Mouse (Mus musculus) layer of hippocampus, adult 9-10 months (tissue): ENCODE measurements around the gene Gm28047.
"Not testable (repeated sequence)": the region's sequence is repeated elsewhere in the genome, so short reads cannot be mapped to it uniquely, and the experiment has no call there.

Experiments used
- DNase-seq: peaks from one replicate; pipeline ENCODE4 v3.0.0; 2022; ENCODE audit warnings: low spot score

Gene Gm28047

GRCm38 (mm10) chr15:102624970-102625686, at the start of gene Gm28047, which contains the start of gene Atf7:
TSS of gene Gm28047 (minus strand) at chr15:102625067.
TSS of gene Atf7 (minus strand) at chr15:102625464.
- DNase-seq: peak; percentile 99

- no peak for DNase-seq
Observed at GRCm38 (mm10) chr15:102673548-102673947, 48.7 kb upstream of the Gm28047 start.

GRCm38 (mm10) chr15:102672215-102673071, 47.6 kb upstream of the Gm28047 start, which contains the start of gene Atp5g2:
TSS of gene Atp5g2 (minus strand) at chr15:102672352.
- DNase-seq: no peak

GRCm38 (mm10) chr15:102671721-102672214, 46.9 kb upstream of the Gm28047 start:
- no peak for DNase-seq

GRCm38 (mm10) chr15:102670767-102671575, 46.1 kb upstream of the Gm28047 start:
- peak; percentile 94 for DNase-seq

DNA sequence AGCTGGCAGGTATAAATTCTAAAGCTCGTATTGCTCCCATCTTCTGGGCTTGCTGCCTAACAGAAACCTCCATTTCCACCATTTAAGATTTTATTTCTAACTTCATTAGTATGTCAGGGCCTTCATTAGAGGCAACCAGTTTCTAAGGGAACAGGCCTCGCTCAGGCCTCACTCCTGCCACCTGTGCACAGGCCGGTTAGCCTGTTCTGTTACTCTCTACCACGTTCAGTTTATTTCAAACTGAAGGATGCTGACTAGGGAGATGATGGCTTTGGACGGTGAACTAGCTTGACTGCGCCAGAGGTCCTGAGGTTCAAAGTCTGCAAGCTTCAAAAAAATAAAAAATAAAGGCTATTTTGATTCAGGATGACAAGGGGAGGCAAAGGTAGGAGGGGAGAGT, 45.4 kb upstream of the Gm28047 start:
- no peak for DNase-seq

GRCm38 (mm10) chr15:102669571-102669970, 44.7 kb upstream of the Gm28047 start:
- DNase-seq: no peak

GRCm38 (mm10) chr15:102665494-102665893, 40.6 kb upstream of the Gm28047 start:
- DNase-seq: no peak

DNA sequence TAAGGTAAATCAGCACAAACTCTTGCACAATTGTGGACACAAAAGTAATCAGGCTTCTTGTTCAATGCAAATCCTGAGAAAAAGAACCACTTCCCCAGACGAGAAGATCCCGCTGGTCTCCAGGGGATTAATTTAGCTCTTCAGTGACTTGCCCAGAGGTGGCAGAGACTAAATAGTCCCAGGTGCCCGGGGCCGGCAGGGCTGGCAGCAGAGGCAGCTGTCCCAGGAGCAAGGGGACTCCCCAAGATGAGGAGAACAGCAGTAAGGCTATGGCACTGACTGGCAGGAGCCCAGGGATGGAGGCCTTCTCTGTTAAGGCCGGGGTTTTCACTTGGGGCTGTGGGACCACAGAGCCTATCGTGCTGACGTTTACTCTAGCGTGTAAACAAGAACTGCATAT, 39.0 kb upstream of the Gm28047 start:
- DNase-seq: no peak

- not testable (repeated sequence) for DNase-seq
Observed at GRCm38 (mm10) chr15:102662601-102663000, 37.7 kb upstream of the Gm28047 start.

DNA sequence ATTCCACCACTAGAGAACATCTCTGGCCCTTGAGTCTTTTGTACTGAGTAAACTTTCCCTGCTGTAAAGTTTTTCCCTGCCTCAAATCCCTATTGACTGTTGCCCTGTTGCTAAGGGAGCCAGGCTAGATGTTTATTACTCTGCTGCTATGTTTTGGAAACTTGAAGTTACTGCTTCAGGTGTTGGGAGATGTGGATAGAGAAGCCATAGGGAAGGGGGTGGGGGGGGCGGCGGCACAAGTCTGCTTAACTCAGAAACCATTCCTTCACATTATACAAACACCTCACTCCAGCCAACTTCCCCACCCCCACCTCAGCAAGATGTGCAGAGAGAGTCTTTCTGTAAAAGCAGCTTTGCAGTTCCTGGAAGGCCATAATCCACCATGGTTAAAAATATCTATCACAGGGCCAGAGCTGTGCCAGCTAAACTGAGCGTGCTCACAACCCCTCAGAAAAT, 33.1 kb upstream of the Gm28047 start:
- DNase-seq: no peak

DNA sequence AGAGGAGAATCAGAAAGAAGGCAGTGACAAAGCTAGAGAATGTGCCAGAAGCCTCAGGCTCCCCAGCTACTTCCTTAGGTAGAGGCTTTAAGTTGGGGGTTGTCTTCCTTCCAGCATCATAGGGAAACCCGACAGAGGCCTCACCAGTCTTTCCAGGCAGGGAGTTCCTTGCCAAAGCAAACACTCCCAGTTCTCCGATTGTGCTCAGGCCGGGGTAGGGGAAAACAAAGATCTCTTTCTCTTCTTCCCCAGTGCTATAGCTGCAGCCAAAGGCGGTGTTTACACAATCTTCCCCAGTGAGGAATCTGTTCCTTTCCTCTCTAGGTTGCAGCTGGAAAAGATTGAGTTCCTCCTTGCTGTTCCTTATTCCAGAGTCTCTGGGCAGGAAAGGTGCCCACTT, 31.8 kb upstream of the Gm28047 start:
- DNase-seq: no peak

GRCm38 (mm10) chr15:102651928-102652660, 27.2 kb upstream of the Gm28047 start:
- not testable (repeated sequence) for DNase-seq

- DNase-seq: no peak
Observed at GRCm38 (mm10) chr15:102651107-102651506, 26.2 kb upstream of the Gm28047 start.

- DNase-seq: peak; percentile 51
Observed at GRCm38 (mm10) chr15:102635817-102636216, 10.9 kb upstream of the Gm28047 start.

DNA sequence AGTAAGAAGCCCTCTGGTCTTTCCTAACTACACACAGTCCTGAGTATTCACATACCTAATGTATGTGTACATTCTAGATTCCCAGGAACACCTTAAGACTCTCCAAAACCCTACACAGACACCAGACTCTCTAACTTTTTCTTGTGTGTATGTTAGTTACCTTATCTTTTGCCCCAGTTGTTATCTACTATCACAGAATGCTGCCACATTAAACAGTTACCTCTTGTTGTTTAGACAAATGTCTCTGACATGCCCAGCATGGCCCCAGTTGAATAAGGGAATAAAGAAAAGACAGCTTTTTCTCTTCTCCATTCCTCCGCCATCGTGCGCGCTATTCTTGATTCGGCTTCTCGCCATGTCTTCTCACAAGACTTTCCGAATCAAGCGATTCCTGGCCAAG, 9.8 kb upstream of the Gm28047 start:
- no peak for DNase-seq

- no peak for DNase-seq
Observed at GRCm38 (mm10) chr15:102625687-102626055, 804 bp upstream of the Gm28047 start.

DNA sequence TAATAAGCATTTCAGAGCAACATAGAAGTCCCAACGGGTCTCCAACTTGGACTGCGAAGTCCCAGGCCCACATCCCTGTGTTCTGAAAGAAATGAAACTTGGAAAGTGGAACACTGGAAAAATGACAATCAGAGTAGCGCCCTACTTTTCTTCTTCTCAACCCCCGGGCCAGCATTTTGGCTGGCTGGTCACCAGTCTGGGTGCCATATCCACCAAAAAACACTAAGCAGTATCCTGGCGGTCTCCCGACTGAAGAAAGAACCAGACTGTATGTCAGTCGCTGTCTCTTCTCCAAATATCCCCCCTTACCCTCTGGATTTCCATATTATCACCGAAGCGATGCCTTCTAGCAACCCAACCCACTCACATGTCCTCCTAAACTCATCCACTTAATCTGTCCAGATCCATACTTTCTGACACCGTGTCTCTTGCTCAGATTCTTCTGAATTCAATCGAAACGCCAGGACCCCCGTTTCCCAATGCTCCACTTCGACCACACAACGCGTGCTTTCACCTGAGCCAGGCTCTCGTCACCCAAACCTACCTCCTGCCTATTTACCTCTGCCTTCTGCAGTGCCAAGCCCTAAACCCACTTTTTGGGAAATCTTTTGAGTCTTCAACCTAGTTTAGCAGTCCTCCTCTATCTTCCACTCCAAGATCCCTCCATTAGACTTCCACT, 437 bp downstream of the Gm28047 start:
- DNase-seq: no peak

DNA sequence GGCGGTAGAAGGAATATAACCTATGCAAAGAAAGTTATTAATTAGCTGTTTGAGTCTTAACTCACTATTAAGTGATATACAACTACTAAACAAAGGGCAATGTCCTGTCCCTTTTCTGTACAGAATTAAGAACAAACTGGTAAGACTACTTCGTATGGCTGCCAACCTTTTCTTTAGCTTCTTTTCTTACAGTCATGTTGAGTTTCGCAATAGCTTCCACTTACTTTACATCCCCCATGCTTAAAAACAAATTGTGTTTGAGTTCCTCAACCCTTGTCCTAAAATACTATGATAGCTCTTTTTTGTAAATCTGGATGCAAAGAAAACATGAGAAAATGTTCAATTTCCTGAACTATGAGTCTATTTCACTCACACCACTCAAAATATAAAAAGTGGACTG, 1.7 kb downstream of the Gm28047 start:
- DNase-seq: no peak

DNA sequence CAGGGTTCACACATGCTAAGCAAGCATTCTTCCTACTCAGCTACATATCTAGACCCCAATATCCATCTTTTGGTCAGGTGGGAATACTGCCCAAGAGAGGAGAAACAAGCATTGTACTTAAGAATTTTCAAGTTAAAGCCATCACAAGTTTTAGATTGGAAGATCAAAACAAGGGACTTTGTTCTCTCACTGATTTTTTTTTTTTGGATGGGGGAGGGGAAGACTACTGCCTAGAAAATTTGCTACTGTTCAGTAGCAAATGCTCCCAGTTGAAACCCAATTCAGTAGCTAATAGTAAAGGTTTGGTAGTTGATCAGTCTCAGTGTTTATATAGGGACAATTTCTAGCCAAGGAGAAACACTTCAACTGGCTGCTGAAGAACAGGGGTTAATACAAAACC, 2.3 kb downstream of the Gm28047 start:
- no peak for DNase-seq

GRCm38 (mm10) chr15:102620765-102621164, 4.1 kb downstream of the Gm28047 start:
- DNase-seq: no peak
